Mouse (Mus musculus) cerebellum, adult 11-12 months (tissue): ENCODE data around the gene Tcf7l2.

Source experiments
- DNase-seq: peaks from one replicate; pipeline ENCODE4 v3.0.0; 2022

The Tcf7l2 gene

GRCm38 (mm10) chr19:55799411-55799810 lies 57.8 kb downstream of the Tcf7l2 start:
- no peak for DNase-seq

- DNase-seq: no peak
Measured at GRCm38 (mm10) chr19:55800059-55800458, 58.4 kb downstream of the Tcf7l2 start.

- no peak for DNase-seq
Measured at GRCm38 (mm10) chr19:55803121-55803520, 61.5 kb downstream of the Tcf7l2 start.

- no peak for DNase-seq
Measured at GRCm38 (mm10) chr19:55803797-55804196, 62.2 kb downstream of the Tcf7l2 start.

- no peak for DNase-seq
Measured at GRCm38 (mm10) chr19:55804795-55805194, 63.2 kb downstream of the Tcf7l2 start.

GRCm38 (mm10) chr19:55806434-55807193 lies 65.0 kb downstream of the Tcf7l2 start:
- DNase-seq: no peak

- no peak for DNase-seq
Measured at GRCm38 (mm10) chr19:55807194-55808053, 65.8 kb downstream of the Tcf7l2 start.

GRCm38 (mm10) chr19:55808304-55808703 lies 66.7 kb downstream of the Tcf7l2 start:
- no peak for DNase-seq

- no peak for DNase-seq
Measured at GRCm38 (mm10) chr19:55809539-55809938, 67.9 kb downstream of the Tcf7l2 start.

GRCm38 (mm10) chr19:55812236-55812635 lies 70.6 kb downstream of the Tcf7l2 start:
- DNase-seq: no peak

- no peak for DNase-seq
Measured at GRCm38 (mm10) chr19:55815010-55815790, 73.6 kb downstream of the Tcf7l2 start.

GRCm38 (mm10) chr19:55816974-55817373 lies 75.4 kb downstream of the Tcf7l2 start:
- no peak for DNase-seq

GRCm38 (mm10) chr19:55820202-55820601 lies 78.6 kb downstream of the Tcf7l2 start:
- no peak for DNase-seq

GRCm38 (mm10) chr19:55825001-55825827 lies 83.6 kb downstream of the Tcf7l2 start:
- DNase-seq: no peak

- no peak for DNase-seq
Measured at GRCm38 (mm10) chr19:55825951-55826507, 84.4 kb downstream of the Tcf7l2 start.

- DNase-seq: no peak
Measured at GRCm38 (mm10) chr19:55827613-55828259, 86.1 kb downstream of the Tcf7l2 start.

- DNase-seq: no peak
Measured at GRCm38 (mm10) chr19:55830976-55831559, 89.4 kb downstream of the Tcf7l2 start.

- DNase-seq: no peak
Measured at GRCm38 (mm10) chr19:55832122-55832521, 90.5 kb downstream of the Tcf7l2 start.

GRCm38 (mm10) chr19:55833807-55834385 lies 92.3 kb downstream of the Tcf7l2 start:
- no peak for DNase-seq

GRCm38 (mm10) chr19:55836930-55837687 lies 95.5 kb downstream of the Tcf7l2 start:
- no peak for DNase-seq
